Mouse (Mus musculus) liver, embryonic 15.5 days (tissue): ENCODE results near the gene Slc38a10. TPM values are rescaled to one million over a fixed set of nuclear protein-coding genes. Genes with fewer than 3 reads are reported as not detected.

Experiments used
- ATAC-seq: fragments of 200-750 bp; cut with Nextera tagmentation; 2 replicates; pipeline ENCODE4 v1.8.0; 2017; ENCODE audit warnings: moderate number of reproducible peaks, mild to moderate bottlenecking, moderate library complexity; ENCODE audit not compliant: insufficient read depth
- H3K27ac ChIP-seq: fragments of 300-500 bp; sonication (generic); replicated peaks from 2 replicates; pipeline ENCODE4 v1.5.1; 2015; ENCODE audit warnings: mild to moderate bottlenecking, inconsistent platforms
- H3K27me3 ChIP-seq: fragments of 300-500 bp; sonication (generic); 2 replicates; pipeline ENCODE4 v1.6.1; 2015; ENCODE audit warnings: mild to moderate bottlenecking, inconsistent platforms
- H3K36me3 ChIP-seq: fragments of 300-500 bp; sonication (generic); replicated peaks from 2 replicates; pipeline ENCODE4 v1.6.1; 2015; ENCODE audit warnings: moderate library complexity, mild to moderate bottlenecking, inconsistent platforms
- H3K4me1 ChIP-seq: fragments of 300-500 bp; sonication (generic); replicated peaks from 2 replicates; pipeline ENCODE4 v1.6.1; 2015; ENCODE audit warnings: inconsistent platforms
- H3K4me2 ChIP-seq: fragments of 300-500 bp; sonication (generic); 2 replicates; pipeline ENCODE4 v1.6.1; 2015; ENCODE audit warnings: moderate library complexity, mild to moderate bottlenecking, inconsistent platforms
- H3K4me3 ChIP-seq: fragments of 300-500 bp; sonication (generic); replicated peaks from 2 replicates; pipeline ENCODE4 v1.5.1; 2015; ENCODE audit warnings: mild to moderate bottlenecking, inconsistent platforms
- H3K9ac ChIP-seq: fragments of 300-500 bp; sonication (generic); 2 replicates; pipeline ENCODE4 v1.6.1; 2015; ENCODE audit warnings: moderate library complexity, mild to moderate bottlenecking, inconsistent platforms
- H3K9me3 ChIP-seq: fragments of 300-500 bp; sonication (generic); replicated peaks from 2 replicates; pipeline ENCODE4 v1.6.1; 2016; ENCODE audit warnings: inconsistent platforms
- WGBS: fragments of 180-500 bp; shearing (Covaris S2); methylation state at CpG from one replicate; pipeline ENCODE4 v1.1.7; 2015; ENCODE audit warnings: mixed read lengths; ENCODE audit not compliant: insufficient replicate concordance; 5-methylcytosine and 5-hydroxymethylcytosine counted together
- polyA plus RNA-seq: library from polyadenylated mRNA; unstranded; fragments of >200 nt; fragmentation: Nextera tagmentation; extraction: Ambion mirVana; gene quantifications from 2 replicates; pipeline ENCODE4 v1.2.1, GENCODE M21; 2015

Slc38a10 gene
- polyA plus RNA-seq, 1 experiment from 2014 or later, result 34.0 TPM

GRCm38 (mm10) chr11:120070286-120070930 lies 80.7 kb downstream of the Slc38a10 start:
- Histone ChIP-seq H3K36me3 (peaks cover 8% of the 10 kb centered on the region; the same call in 1 of the 2 replicates), H3K27ac (no peak overlapping the region), H3K27me3 (no peaks in the 10 kb centered on the region), H3K4me1 (no peaks in the 10 kb centered on the region; the same call in 1 of the 2 replicates), H3K4me2 (no peak overlapping the region), H3K9ac (no peak overlapping the region), H3K4me3 (no peak overlapping the region), H3K9me3 (no peaks in the 10 kb centered on the region)
- ATAC-seq, result no peak
- WGBS, result 85% methylated on average over 27 of the region's 27 CpGs

DNA sequence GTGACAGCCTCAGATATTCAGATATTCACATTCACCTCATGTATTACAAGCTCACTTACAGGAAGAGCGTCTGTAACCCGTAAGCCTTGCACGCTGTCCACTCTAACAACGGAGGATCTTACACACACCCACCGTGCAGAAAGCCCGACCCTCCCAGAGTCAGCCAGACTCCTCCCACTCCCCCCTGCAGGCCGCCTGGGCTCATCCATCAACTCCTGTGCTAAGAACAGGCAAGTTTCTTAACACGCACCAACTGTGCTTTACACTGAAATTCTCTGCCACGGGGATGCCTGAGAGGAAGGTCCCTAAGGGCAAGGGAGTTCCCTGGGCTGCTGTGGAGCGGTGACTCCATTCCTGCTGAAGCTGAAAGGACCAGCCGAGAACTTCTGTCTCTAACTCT lies 81.9 kb downstream of the Slc38a10 start:
- H3K36me3 ChIP-seq, result peaks cover 8% of the 10 kb centered on the region; the same call in 1 of the 2 replicates
- H3K9me3 ChIP-seq, result no peaks in the 10 kb centered on the region
- H3K4me3 ChIP-seq, result no peak overlapping the region
- ATAC-seq, result no peak
- no peak overlapping the region for H3K27ac ChIP-seq
- WGBS, result 65% methylated on average over 11 of the region's 11 CpGs
- H3K27me3 ChIP-seq, result no peaks in the 10 kb centered on the region
- H3K4me1 ChIP-seq, result no peaks in the 10 kb centered on the region; the same call in 1 of the 2 replicates
- no peak overlapping the region for H3K9ac ChIP-seq
- no peak overlapping the region for H3K4me2 ChIP-seq

GRCm38 (mm10) chr11:120067834-120068233 lies 83.3 kb downstream of the Slc38a10 start:
- Histone ChIP-seq H3K4me3 (no peak overlapping the region), H3K27ac (no peak overlapping the region), H3K27me3 (no peaks in the 10 kb centered on the region), H3K36me3 (peaks cover 8% of the 10 kb centered on the region; the same call in 1 of the 2 replicates), H3K9me3 (no peaks in the 10 kb centered on the region), H3K9ac (no peak overlapping the region), H3K4me2 (no peak overlapping the region), H3K4me1 (no peaks in the 10 kb centered on the region; the same call in 1 of the 2 replicates)
- WGBS, result 76% methylated on average over 17 of the region's 17 CpGs
- no peak for ATAC-seq

GRCm38 (mm10) chr11:120065291-120065690 lies 85.9 kb downstream of the Slc38a10 start:
- no peak overlapping the region for H3K4me2 ChIP-seq
- no peaks in the 10 kb centered on the region; the same call in 1 of the 2 replicates for H3K4me1 ChIP-seq
- no peak overlapping the region for H3K4me3 ChIP-seq
- H3K27ac ChIP-seq, result no peak overlapping the region
- no peaks in the 10 kb centered on the region for H3K36me3 ChIP-seq
- H3K9ac ChIP-seq, result no peak overlapping the region
- no peaks in the 10 kb centered on the region for H3K9me3 ChIP-seq
- ATAC-seq, result no peak
- WGBS, result 32% methylated on average over 10 of the region's 10 CpGs
- peaks cover 4% of the 10 kb centered on the region; the same call in 1 of the 2 replicates for H3K27me3 ChIP-seq

DNA sequence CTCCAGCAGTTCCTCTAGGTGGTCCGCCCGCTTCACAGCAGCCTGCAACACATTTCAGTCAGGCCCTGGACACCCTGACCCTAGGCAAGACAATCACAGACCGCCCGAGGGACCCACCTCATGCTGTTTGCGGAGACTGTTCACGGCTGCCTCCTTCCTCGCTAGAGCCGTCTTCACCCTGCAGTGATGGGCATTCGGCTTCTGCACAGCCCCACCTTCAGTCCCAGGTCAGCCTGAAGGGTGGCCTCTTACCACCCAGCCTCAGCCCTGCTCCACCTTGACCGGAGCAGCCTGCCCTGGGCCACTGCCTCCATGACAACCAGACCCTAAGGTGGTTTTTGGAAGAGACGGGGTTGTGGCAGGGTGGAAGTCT lies 86.5 kb downstream of the Slc38a10 start:
- Histone ChIP-seq H3K36me3 (no peaks in the 10 kb centered on the region), H3K9me3 (no peaks in the 10 kb centered on the region), H3K4me2 (no peak overlapping the region), H3K9ac (no peak overlapping the region), H3K27me3 (peaks cover 5% of the 10 kb centered on the region; the same call in 1 of the 2 replicates), H3K4me3 (no peak overlapping the region), H3K4me1 (no peaks in the 10 kb centered on the region; the same call in 1 of the 2 replicates), H3K27ac (peak overlapping the region; percentile 51; the same call in 1 of the 2 replicates)
- peak; percentile 20; the same call in 1 of the 2 replicates for ATAC-seq
- WGBS, result 70% methylated on average over 11 of the region's 11 CpGs

GRCm38 (mm10) chr11:120064006-120064667 lies 87.0 kb downstream of the Slc38a10 start:
- Histone ChIP-seq H3K4me3 (no peak overlapping the region), H3K27me3 (peaks cover 5% of the 10 kb centered on the region), H3K4me2 (no peak overlapping the region), H3K9me3 (no peaks in the 10 kb centered on the region), H3K4me1 (no peaks in the 10 kb centered on the region; the same call in 1 of the 2 replicates), H3K9ac (no peak overlapping the region), H3K27ac (peak overlapping the region; percentile 51; the same call in 1 of the 2 replicates), H3K36me3 (no peaks in the 10 kb centered on the region)
- ATAC-seq, result no peak
- WGBS, result 60% methylated on average over 13 of the region's 13 CpGs

- H3K9ac ChIP-seq, result no peak overlapping the region
- no peak overlapping the region for H3K4me2 ChIP-seq
- 54% methylated on average over 5 of the region's 5 CpGs for WGBS
- H3K27ac ChIP-seq, result 0 out of 2 replicates have a peak overlapping the region, but pooled peaks have one; percentile 19
- no peaks in the 10 kb centered on the region for H3K9me3 ChIP-seq
- H3K4me1 ChIP-seq, result no peaks in the 10 kb centered on the region; the same call in 1 of the 2 replicates
- H3K4me3 ChIP-seq, result no peak overlapping the region
- H3K36me3 ChIP-seq, result no peaks in the 10 kb centered on the region
- H3K27me3 ChIP-seq, result peaks cover 5% of the 10 kb centered on the region
- ATAC-seq, result no peak
These were observed 87.8 kb downstream of the Slc38a10 start for GRCm38 (mm10) chr11:120063326-120063725.

GRCm38 (mm10) chr11:120060634-120061033 lies 90.5 kb downstream of the Slc38a10 start:
- Histone ChIP-seq H3K27ac (no peak overlapping the region), H3K36me3 (no peaks in the 10 kb centered on the region), H3K9me3 (no peaks in the 10 kb centered on the region), H3K9ac (no peak overlapping the region), H3K4me2 (no peak overlapping the region), H3K4me1 (no peaks in the 10 kb centered on the region; the same call in 1 of the 2 replicates), H3K4me3 (no peak overlapping the region), H3K27me3 (peaks cover 5% of the 10 kb centered on the region)
- WGBS, result 62% methylated on average over 8 of the region's 8 CpGs
- no peak for ATAC-seq

DNA sequence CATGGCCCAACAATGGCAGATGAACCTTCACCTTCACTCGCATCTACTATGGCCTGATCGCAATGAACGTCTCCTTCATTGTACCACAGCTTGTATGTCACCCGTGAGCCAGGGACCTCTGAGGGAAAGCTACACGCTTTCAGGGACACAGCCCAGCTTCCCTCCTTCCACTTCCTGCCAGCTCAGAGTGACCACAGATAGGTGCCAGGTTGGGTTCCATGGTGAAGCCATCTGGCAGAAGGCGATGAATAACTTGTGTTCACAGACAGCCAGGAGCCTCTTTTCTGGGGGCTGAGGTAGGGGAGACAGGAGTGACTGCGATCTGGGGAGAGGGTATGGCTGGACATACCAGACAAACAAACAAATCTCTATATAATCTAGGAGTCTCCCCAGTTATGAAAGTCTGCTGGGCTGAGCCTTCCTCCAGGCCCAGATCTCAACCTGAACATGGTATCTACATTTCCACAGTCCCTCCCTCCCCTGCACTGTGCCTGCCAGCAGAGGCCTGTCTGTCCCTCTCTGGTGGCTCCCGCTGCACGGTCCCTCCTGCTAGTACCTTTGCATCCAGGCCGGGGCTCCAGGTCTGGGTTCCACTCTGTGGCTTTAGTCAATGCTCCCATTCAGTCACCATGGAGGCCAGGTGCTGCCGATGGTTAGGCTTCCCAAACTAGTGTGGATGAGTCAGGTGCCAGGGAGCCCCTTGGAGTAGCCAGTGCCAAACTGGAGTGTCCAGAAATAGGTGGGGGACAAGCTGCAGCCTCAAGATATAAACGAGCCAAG lies 95.0 kb downstream of the Slc38a10 start:
- Histone ChIP-seq H3K4me2 (no peak overlapping the region), H3K9me3 (no peaks in the 10 kb centered on the region), H3K9ac (no peak overlapping the region), H3K27ac (no peak overlapping the region), H3K4me1 (no peaks in the 10 kb centered on the region), H3K27me3 (peaks cover 8% of the 10 kb centered on the region), H3K4me3 (no peak overlapping the region), H3K36me3 (no peaks in the 10 kb centered on the region)
- ATAC-seq, result no peak
- 65% methylated on average over 12 of the region's 12 CpGs for WGBS
